Mouse (Mus musculus): ENCODE results near the gene Chrdl2. TPM values are rescaled to one million over a fixed set of nuclear protein-coding genes. Genes with fewer than 3 reads are reported as not detected.
A peak's percentile ranks its signal among the peaks of the same experiment; 100 is the strongest.

Gene Chrdl2
- polyA plus RNA-seq, 1 experiment from 2014 or later, result 1.1 TPM

DNA sequence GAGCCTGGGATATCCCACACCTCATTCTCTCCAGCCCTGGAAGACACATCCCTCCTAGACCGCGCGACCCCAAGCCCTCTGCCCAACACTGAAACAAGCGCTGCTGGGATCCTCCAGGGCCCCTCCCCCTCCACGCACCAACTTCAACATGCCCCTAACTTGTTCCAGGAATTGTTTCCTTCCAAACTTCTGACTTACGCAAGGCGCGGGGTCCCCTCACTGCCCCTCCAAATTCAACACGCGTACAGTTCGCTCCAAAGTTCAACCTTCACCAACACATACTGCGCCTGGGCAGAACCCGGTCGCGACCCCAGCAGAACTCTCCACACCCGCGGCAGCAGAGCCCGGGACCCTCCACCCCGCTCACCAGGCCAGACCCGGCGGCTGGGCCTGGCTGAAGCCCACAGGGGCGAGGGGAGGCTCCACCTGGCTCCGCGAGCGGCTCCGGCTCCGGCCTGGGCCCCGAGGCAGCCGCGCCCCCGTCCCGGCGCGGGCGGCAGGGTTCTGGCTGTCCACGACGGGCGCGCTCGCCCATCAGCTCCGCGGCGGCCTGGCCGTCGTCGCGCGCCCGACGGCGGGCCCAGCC lies 26.3 kb upstream of the Chrdl2 start:
- DNase-seq (ENCODE audit: low spot score) (peak; percentile 82), ATAC-seq (replicated peaks; ENCODE audit: low FRiP score, low TSS enrichment, low read depth) (peak; percentile 77)
- Histone ChIP-seq H3K36me3 (ENCODE audit: control insufficient read depth, insufficient read depth, low read length) (no peaks in the 10 kb centered on the region), H3K9me3 (ENCODE audit: control insufficient read depth, low read length) (peaks cover 6% of the 10 kb centered on the region; the same call in 1 of the 2 replicates), H3K27me3 (replicated peaks; ENCODE audit: control insufficient read depth, insufficient read depth, low read length) (no peaks in the 10 kb centered on the region), H3K4me1 (replicated peaks; ENCODE audit: control insufficient read depth, insufficient read depth, low read length) (peaks cover 15% of the 10 kb centered on the region; the same call in 1 of the 2 replicates), H3K9ac (ENCODE audit: low read length) (peak overlapping the region; percentile 98), H3K4me3 (ENCODE audit: low read depth, low read length) (peak overlapping the region; percentile 88), H3K4me2 (ENCODE audit: low read length) (peak overlapping the region; percentile 64), H3K27ac (ENCODE audit: low read depth) (peak overlapping the region; percentile 97)
- WGBS, result 1% methylated on average over 51 of the region's 51 CpGs

DNA sequence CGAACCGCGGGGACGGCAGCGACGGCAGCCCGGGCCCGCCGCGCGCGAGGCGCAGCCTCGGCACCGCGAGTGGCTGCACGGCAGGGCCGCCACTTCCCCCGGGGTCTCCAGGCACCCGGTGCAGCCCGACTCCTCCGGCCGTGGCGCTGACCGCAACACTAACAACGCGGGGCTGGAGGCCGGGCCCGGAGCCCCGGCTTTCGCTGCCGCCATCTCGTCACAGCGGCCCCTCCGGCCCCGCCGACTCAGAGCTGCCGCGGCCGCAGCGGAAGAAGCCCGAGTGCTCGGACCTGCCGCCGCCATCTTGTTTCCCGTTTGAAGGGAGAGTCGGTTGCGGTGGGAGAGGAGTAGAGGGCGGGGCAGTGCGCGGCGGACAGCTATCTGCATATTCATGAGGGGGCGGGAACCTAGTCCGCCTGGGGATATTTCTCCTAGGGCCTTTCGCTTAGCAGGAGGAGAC lies 25.8 kb upstream of the Chrdl2 start, which contains the start of gene Rnf169:
Rnf169 (minus strand) TSS at position 317 of the 460 bp plus-strand sequence.
- H3K4me3 ChIP-seq (ENCODE audit: low read depth, low read length), result peak within 1 kb of the TSS; percentile 88
- 0% methylated on average over 48 of the region's 55 CpGs for WGBS
- ATAC-seq (replicated peaks; ENCODE audit: low FRiP score, low TSS enrichment, low read depth) (peak; percentile 93), DNase-seq (ENCODE audit: low spot score) (peak; percentile 90)
- H3K27me3 ChIP-seq (replicated peaks; ENCODE audit: control insufficient read depth, insufficient read depth, low read length), result no peaks in the 10 kb centered on the region
- H3K36me3 ChIP-seq (ENCODE audit: control insufficient read depth, insufficient read depth, low read length), result no peaks in the 10 kb centered on the region
- H3K9ac ChIP-seq (ENCODE audit: low read length), result peak within 1 kb of the TSS; percentile 98
- H3K4me1 ChIP-seq (replicated peaks; ENCODE audit: control insufficient read depth, insufficient read depth, low read length), result peaks cover 13% of the 10 kb centered on the region; the same call in 1 of the 2 replicates
- peak within 1 kb of the TSS; percentile 97 for H3K27ac ChIP-seq (ENCODE audit: low read depth)
- peaks cover 6% of the 10 kb centered on the region; the same call in 1 of the 2 replicates for H3K9me3 ChIP-seq (ENCODE audit: control insufficient read depth, low read length)
- peak within 1 kb of the TSS; percentile 64 for H3K4me2 ChIP-seq (ENCODE audit: low read length)

DNA sequence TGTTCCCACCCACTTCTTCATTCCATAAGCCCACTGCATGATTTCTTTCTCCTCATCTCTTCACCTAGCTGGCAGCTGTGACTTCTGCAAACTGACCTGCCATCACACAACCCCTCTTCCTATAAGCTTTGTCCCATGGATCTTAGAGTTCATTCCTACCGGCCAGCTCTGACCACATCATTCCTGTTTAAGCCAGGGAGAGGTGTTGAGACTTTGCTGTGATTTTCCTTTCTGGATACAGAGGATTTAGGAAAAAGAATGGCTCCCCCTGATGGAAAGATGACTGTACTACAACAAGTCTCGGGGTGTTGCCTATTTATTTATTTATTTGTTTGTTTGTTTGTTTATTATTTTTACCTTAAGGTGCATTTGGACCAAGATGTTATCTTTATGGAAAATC lies 24.7 kb upstream of the Chrdl2 start:
- H3K27ac ChIP-seq (ENCODE audit: low read depth), result no peak overlapping the region
- peaks cover 6% of the 10 kb centered on the region; the same call in 1 of the 2 replicates for H3K9me3 ChIP-seq (ENCODE audit: control insufficient read depth, low read length)
- H3K4me3 ChIP-seq (ENCODE audit: low read depth, low read length), result no peak overlapping the region
- ATAC-seq (replicated peaks; ENCODE audit: low FRiP score, low TSS enrichment, low read depth), result no peak
- 17% methylated on average over 2 of the region's 2 CpGs for WGBS
- H3K4me2 ChIP-seq (ENCODE audit: low read length), result no peak overlapping the region
- H3K27me3 ChIP-seq (replicated peaks; ENCODE audit: control insufficient read depth, insufficient read depth, low read length), result no peaks in the 10 kb centered on the region
- H3K4me1 ChIP-seq (replicated peaks; ENCODE audit: control insufficient read depth, insufficient read depth, low read length), result peaks cover 10% of the 10 kb centered on the region; the same call in 1 of the 2 replicates
- no peak overlapping the region for H3K9ac ChIP-seq (ENCODE audit: low read length)
- peak; percentile 54 for DNase-seq (ENCODE audit: low spot score)
- H3K36me3 ChIP-seq (ENCODE audit: control insufficient read depth, insufficient read depth, low read length), result no peaks in the 10 kb centered on the region

DNA sequence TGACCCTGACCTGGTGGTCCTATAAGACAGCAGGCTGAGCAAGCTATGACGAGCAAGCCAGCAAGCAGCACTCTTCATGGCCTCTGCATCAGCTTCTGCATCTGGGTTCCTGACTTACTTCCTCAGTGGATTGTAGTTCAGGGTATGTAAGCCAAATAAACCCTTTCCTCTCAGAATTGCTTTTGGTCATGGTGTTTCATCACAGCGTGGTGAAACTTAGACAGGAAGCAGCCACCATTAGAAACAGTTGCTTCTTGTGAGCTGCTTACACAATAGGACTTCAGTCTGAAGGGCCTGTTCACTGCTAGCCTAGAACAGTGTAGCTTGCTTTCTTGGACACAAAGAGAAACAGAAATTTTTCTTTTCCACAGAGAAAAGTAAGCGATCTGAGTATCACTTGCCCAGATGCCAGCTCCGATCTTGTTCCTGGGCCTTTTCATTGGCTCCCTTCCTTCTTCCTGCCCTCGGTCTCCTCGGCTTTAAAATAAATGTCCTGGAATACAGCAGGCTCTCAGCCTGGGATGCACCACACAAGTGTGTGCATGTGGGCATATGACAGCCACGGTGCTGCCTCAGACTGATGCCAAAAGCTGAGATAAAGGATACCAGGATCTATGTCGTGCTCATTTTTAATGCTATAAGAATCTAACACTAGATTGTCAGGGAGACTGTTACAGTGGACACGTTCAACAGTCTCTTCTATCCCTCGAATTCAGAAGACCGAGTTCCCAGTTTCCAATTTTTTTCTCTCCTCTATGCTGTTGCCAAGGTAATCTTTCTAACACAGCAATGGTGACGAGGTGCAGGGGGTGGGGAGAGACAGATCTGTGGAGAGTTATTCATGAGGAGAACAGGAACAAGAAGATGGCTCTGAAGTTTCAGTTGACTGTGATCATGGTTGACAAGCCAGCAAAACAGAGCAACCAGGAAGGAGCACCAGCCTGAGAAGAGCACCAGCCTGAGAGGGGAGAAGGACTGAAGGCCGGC lies 23.4 kb upstream of the Chrdl2 start:
- 84% methylated on average over 13 of the region's 13 CpGs for WGBS
- Histone ChIP-seq H3K27me3 (replicated peaks; ENCODE audit: control insufficient read depth, insufficient read depth, low read length) (no peaks in the 10 kb centered on the region), H3K4me3 (ENCODE audit: low read depth, low read length) (no peak overlapping the region), H3K4me2 (ENCODE audit: low read length) (no peak overlapping the region), H3K36me3 (ENCODE audit: control insufficient read depth, insufficient read depth, low read length) (no peaks in the 10 kb centered on the region), H3K9ac (ENCODE audit: low read length) (no peak overlapping the region), H3K9me3 (ENCODE audit: control insufficient read depth, low read length) (peaks cover 6% of the 10 kb centered on the region; the same call in 1 of the 2 replicates), H3K27ac (ENCODE audit: low read depth) (no peak overlapping the region), H3K4me1 (replicated peaks; ENCODE audit: control insufficient read depth, insufficient read depth, low read length) (peaks cover 8% of the 10 kb centered on the region; the same call in 1 of the 2 replicates)
- no peak for ATAC-seq (replicated peaks; ENCODE audit: low FRiP score, low TSS enrichment, low read depth)
- no peak for DNase-seq (ENCODE audit: low spot score)

DNA sequence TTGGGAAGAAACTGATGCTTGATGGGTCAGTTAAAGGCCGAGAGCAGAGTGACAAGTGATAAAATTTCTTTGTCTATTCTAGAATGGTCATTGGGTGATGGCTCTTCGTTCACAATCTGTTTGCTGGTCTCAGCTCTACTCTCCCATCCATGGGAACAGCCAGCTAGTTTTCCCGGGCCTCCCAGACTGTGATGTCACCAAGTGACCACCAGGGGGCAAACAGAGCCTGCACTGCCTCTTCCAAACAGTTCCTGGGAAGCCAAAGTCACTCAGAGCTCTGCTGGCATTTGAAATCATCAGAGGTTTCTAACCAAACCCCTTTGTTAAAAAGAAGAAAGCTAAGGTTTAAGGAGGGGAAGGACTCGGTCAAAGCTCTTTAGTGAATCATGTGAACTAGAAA lies 17.2 kb upstream of the Chrdl2 start:
- no peaks in the 10 kb centered on the region for H3K4me1 ChIP-seq (replicated peaks; ENCODE audit: control insufficient read depth, insufficient read depth, low read length)
- no peak overlapping the region for H3K9ac ChIP-seq (ENCODE audit: low read length)
- DNase-seq (ENCODE audit: low spot score) (peak; percentile 86), ATAC-seq (replicated peaks; ENCODE audit: low FRiP score, low TSS enrichment, low read depth) (no peak)
- no peak overlapping the region for H3K4me2 ChIP-seq (ENCODE audit: low read length)
- H3K4me3 ChIP-seq (ENCODE audit: low read depth, low read length), result no peak overlapping the region
- no peaks in the 10 kb centered on the region for H3K27me3 ChIP-seq (replicated peaks; ENCODE audit: control insufficient read depth, insufficient read depth, low read length)
- H3K27ac ChIP-seq (ENCODE audit: low read depth), result no peak overlapping the region
- WGBS, result 3% methylated on average over 4 of the region's 4 CpGs
- H3K9me3 ChIP-seq (ENCODE audit: control insufficient read depth, low read length), result no peaks in the 10 kb centered on the region
- H3K36me3 ChIP-seq (ENCODE audit: control insufficient read depth, insufficient read depth, low read length), result no peaks in the 10 kb centered on the region

DNA sequence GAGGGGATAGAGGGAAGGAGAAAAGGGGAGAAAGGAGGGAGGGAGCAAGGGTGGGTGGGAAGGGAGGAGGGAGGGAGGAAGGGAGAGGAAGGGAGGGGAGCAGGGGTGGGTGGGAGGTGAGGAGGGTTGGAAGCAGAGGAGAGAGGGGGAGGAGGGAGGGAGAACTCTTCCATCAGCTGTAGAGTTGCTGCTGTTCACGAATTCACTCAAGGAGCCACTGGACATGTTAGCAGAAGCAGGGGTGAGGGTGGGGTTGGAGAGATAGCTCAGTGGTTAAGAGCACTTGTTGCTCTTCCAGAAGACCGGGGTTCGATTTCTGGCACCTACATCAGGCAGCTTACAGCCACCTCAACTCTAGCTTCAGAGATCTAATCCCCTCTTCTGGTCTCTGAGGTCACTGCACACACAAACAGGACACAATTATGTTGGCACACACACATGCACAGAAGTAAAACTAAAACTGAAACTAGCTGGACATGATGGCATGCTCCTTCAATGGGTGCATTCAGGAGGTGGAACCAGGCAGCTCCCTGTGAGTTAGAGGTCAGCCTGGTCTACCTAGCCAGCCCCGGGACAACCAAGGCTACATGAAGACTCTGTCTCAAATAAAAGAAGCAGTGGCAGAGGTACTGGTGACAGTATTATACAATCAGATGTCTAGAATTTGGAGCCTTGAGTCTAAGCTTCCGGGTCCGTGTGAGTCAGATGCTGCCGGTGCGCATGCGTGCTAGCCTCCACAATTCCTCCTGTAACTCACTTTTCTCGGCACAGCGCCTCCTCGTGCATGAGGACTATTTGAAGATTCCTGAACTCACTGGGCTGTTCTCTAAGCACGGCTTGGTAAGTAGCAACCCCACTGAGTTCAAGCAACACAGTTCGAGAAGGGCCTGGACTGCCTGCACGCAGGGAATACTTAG lies 15.9 kb upstream of the Chrdl2 start:
- no peak overlapping the region for H3K4me3 ChIP-seq (ENCODE audit: low read depth, low read length)
- H3K4me1 ChIP-seq (replicated peaks; ENCODE audit: control insufficient read depth, insufficient read depth, low read length), result no peaks in the 10 kb centered on the region
- H3K27me3 ChIP-seq (replicated peaks; ENCODE audit: control insufficient read depth, insufficient read depth, low read length), result no peaks in the 10 kb centered on the region
- ATAC-seq (replicated peaks; ENCODE audit: low FRiP score, low TSS enrichment, low read depth) (no peak), DNase-seq (ENCODE audit: low spot score) (no peak)
- H3K9me3 ChIP-seq (ENCODE audit: control insufficient read depth, low read length), result no peaks in the 10 kb centered on the region
- H3K9ac ChIP-seq (ENCODE audit: low read length), result no peak overlapping the region
- 67% methylated on average over 15 of the region's 15 CpGs for WGBS
- H3K36me3 ChIP-seq (ENCODE audit: control insufficient read depth, insufficient read depth, low read length), result no peaks in the 10 kb centered on the region
- H3K27ac ChIP-seq (ENCODE audit: low read depth), result no peak overlapping the region
- H3K4me2 ChIP-seq (ENCODE audit: low read length), result no peak overlapping the region

DNA sequence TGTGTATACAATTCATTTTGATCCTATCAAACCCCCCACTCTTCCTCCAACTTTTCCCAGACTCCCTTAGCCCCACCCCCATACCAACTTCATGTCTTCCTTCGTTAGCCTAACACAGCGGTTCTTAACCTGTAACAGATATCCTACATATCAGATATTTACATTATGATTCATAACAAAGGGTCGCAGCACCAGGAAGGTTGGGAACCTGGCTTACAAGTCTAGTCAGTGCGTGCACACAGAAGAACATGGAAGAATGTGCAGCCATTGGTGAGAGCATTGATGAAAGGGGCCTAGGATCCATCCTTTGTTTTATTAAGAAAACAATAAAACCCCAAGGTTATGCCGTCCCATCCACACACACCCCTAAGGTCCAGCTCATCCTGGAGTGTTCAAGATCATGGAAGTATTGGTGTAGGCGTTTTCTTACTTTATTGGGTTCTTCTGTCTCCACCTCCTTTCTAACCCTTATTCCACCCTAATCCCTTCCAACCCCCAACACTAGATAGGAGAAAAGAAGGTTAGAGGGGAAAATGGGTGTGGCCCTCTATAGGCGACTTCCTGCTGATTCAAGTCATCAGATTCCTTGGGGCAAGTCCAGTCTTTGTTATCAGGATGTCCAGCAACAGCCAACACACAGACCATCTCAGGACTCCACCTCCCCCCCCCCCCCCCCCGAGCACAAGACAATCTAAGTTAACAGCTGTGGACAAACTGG lies 14.8 kb upstream of the Chrdl2 start:
- Histone ChIP-seq H3K27ac (ENCODE audit: low read depth) (no peak overlapping the region), H3K9me3 (ENCODE audit: control insufficient read depth, low read length) (no peaks in the 10 kb centered on the region), H3K4me3 (ENCODE audit: low read depth, low read length) (no peak overlapping the region), H3K9ac (ENCODE audit: low read length) (no peak overlapping the region), H3K4me2 (ENCODE audit: low read length) (no peak overlapping the region), H3K27me3 (replicated peaks; ENCODE audit: control insufficient read depth, insufficient read depth, low read length) (no peaks in the 10 kb centered on the region), H3K36me3 (ENCODE audit: control insufficient read depth, insufficient read depth, low read length) (no peaks in the 10 kb centered on the region), H3K4me1 (replicated peaks; ENCODE audit: control insufficient read depth, insufficient read depth, low read length) (no peaks in the 10 kb centered on the region)
- ATAC-seq (replicated peaks; ENCODE audit: low FRiP score, low TSS enrichment, low read depth), result no peak
- DNase-seq (ENCODE audit: low spot score), result no peak
- 78% methylated on average over 8 of the region's 8 CpGs for WGBS
